Comparison of ENCODE assay signal across 27 mouse cellular contexts in the genomic region with DNA sequence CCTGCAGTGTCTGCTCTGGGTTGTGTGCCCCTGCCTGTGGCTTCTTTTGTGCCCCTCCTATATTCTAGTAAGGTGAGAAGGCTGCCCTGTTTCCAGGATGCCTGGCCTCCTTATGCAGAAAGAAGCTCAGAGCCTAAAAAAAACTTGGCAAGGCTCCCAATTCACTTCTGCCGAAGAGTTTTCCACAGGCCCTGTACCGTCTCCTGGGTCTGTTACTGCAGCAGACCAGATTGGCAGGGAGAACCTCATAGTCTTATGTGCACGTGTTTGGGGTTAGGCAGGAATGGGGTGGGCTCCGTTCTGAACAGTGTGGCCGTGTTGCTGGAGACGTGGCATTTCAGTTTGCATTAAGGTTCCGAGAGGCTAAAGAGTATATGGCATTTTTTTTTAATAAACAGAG. TPM values are rescaled to one million over a fixed set of nuclear protein-coding genes. Genes with fewer than 3 reads are reported as not detected.
DNase-seq lines count a peak whose midpoint lies in the region; ATAC-seq lines count a peak whose summit lies in the region.
"Had no signal": no experiment of that assay in that cellular context is flagged by ENCODE, and none has a peak within 500 bp of the region (broad histone marks: within the 10 kb centered on the region; RNA-seq: fewer than 3 reads in every experiment).

No protein-coding gene starts in this region.

- no peaks in the 10 kb centered on the region for H3K36me3 ChIP-seq in embryonic facial prominence, embryonic 12.5 days
- H3K36me3 ChIP-seq in embryonic facial prominence, embryonic 10.5 days (replicated peaks) = no peaks in the 10 kb centered on the region
- H3K36me3 ChIP-seq in hindbrain, embryonic 10.5 days = no peaks in the 10 kb centered on the region
- H3K36me3 ChIP-seq in hindbrain, embryonic 12.5 days = no peaks in the 10 kb centered on the region
- H3K36me3 ChIP-seq: G1E; heart, embryonic 13.5 days; intestine, embryonic 15.5 days; kidney, embryonic 15.5 days; neural tube, embryonic 12.5 days had no signal

- H3K4me1 ChIP-seq in embryonic facial prominence, embryonic 12.5 days = peaks cover 29% of the 10 kb centered on the region
- peaks cover 10% of the 10 kb centered on the region for H3K4me1 ChIP-seq in embryonic facial prominence, embryonic 10.5 days
- peaks cover 14% of the 10 kb centered on the region for H3K4me1 ChIP-seq in hindbrain, embryonic 10.5 days (replicated peaks)
- H3K4me1 ChIP-seq in hindbrain, embryonic 12.5 days = 0 out of 2 replicates have a peak, but pooled peaks cover 9% of the 10 kb centered on the region
- H3K4me1 ChIP-seq: intestine, embryonic 15.5 days; kidney, embryonic 15.5 days had no signal

- DNase-seq in embryonic facial prominence, embryonic 10.5 days (ENCODE audit: low spot score) = no peak
- no peak for DNase-seq in hindbrain, embryonic 10.5 days (ENCODE audit: low spot score)
- DNase-seq in right cerebral cortex, adult 18-20 months = peak; percentile 3
- DNase-seq in right cerebral cortex, adult 2 months (ENCODE audit: low spot score in 2 of 2) = no peak
- DNase-seq in left cerebral cortex, adult 8-10 months (ENCODE audit: low spot score in 2 of 2) = no peak
- DNase-seq in cerebellum, postnatal 14 days = no peak
- DNase-seq: adrenal gland, postnatal 14 days; cerebellum, adult 11-12 months; cerebellum, postnatal 25 days; embryo, embryonic 11 days; heart, adult 11 months; lung, adult 2 months; lung, postnatal 36 days; spleen, adult 18-20 months had no signal

- no peaks in the 10 kb centered on the region for H3K27me3 ChIP-seq in embryonic facial prominence, embryonic 12.5 days
- no peaks in the 10 kb centered on the region for H3K27me3 ChIP-seq in embryonic facial prominence, embryonic 10.5 days (replicated peaks; ENCODE audit: low read depth, poor library complexity, severe bottlenecking)
- H3K27me3 ChIP-seq in hindbrain, embryonic 10.5 days (ENCODE audit: insufficient read depth, poor library complexity, severe bottlenecking) = no peaks in the 10 kb centered on the region
- no peaks in the 10 kb centered on the region for H3K27me3 ChIP-seq in hindbrain, embryonic 12.5 days
- H3K27me3 ChIP-seq: intestine, embryonic 15.5 days; kidney, embryonic 15.5 days; neural tube, embryonic 12.5 days had no signal

- no peak overlapping the region for H3K4me3 ChIP-seq in embryonic facial prominence, embryonic 12.5 days
- no peak overlapping the region for H3K4me3 ChIP-seq in embryonic facial prominence, embryonic 10.5 days
- no peak overlapping the region for H3K4me3 ChIP-seq in hindbrain, embryonic 10.5 days
- no peak overlapping the region for H3K4me3 ChIP-seq in hindbrain, embryonic 12.5 days
- H3K4me3 ChIP-seq: erythroblast, embryonic 14.5 days; heart, embryonic 13.5 days; intestine, embryonic 15.5 days; kidney, embryonic 15.5 days; neural tube, embryonic 12.5 days had no signal

- ATAC-seq in embryonic facial prominence, embryonic 12.5 days (ENCODE audit: insufficient number of reproducible peaks, insufficient read depth, low FRiP score, low TSS enrichment) = peak; percentile 72
- ATAC-seq in hindbrain, embryonic 12.5 days (ENCODE audit: low FRiP score) = no peak
- ATAC-seq: forebrain, embryonic 16.5 days; intestine, embryonic 15.5 days had no signal

- no peak overlapping the region for H3K9ac ChIP-seq in embryonic facial prominence, embryonic 12.5 days
- H3K9ac ChIP-seq in hindbrain, embryonic 12.5 days = no peak overlapping the region
- H3K9ac ChIP-seq: heart, embryonic 13.5 days; intestine, embryonic 15.5 days; kidney, embryonic 15.5 days; neural tube, embryonic 12.5 days had no signal

- WGBS in embryonic facial prominence, embryonic 12.5 days = 34% methylated on average over 7 of the region's 7 CpGs
- WGBS in embryonic facial prominence, embryonic 10.5 days = 79% methylated on average over 7 of the region's 7 CpGs
- 85% methylated on average over 7 of the region's 7 CpGs for WGBS in hindbrain, embryonic 10.5 days
- WGBS in hindbrain, embryonic 12.5 days = 62% methylated on average over 7 of the region's 7 CpGs

- peak overlapping the region; percentile 64 for H3K27ac ChIP-seq in embryonic facial prominence, embryonic 12.5 days
- no peak overlapping the region for H3K27ac ChIP-seq in embryonic facial prominence, embryonic 10.5 days (replicated peaks)
- 0 out of 2 replicates have a peak overlapping the region, but pooled peaks have one; percentile 24 for H3K27ac ChIP-seq in hindbrain, embryonic 10.5 days
- H3K27ac ChIP-seq in hindbrain, embryonic 12.5 days = no peak overlapping the region
- H3K27ac ChIP-seq: heart, embryonic 13.5 days; intestine, embryonic 15.5 days; kidney, embryonic 15.5 days; neural tube, embryonic 12.5 days had no signal

- no peak overlapping the region for H3K4me2 ChIP-seq in embryonic facial prominence, embryonic 12.5 days (replicated peaks)
- no peak overlapping the region for H3K4me2 ChIP-seq in hindbrain, embryonic 12.5 days (replicated peaks)
- H3K4me2 ChIP-seq: heart, embryonic 13.5 days; intestine, embryonic 15.5 days; kidney, embryonic 15.5 days; neural tube, embryonic 12.5 days had no signal

- no peaks in the 10 kb centered on the region for H3K9me3 ChIP-seq in embryonic facial prominence, embryonic 12.5 days
- no peaks in the 10 kb centered on the region for H3K9me3 ChIP-seq in embryonic facial prominence, embryonic 10.5 days
- H3K9me3 ChIP-seq in hindbrain, embryonic 10.5 days = no peaks in the 10 kb centered on the region
- H3K9me3 ChIP-seq in hindbrain, embryonic 12.5 days (replicated peaks) = no peaks in the 10 kb centered on the region
- H3K9me3 ChIP-seq: heart, embryonic 13.5 days; intestine, embryonic 15.5 days; kidney, embryonic 15.5 days; neural tube, embryonic 12.5 days had no signal

RNA-seq across cellular contexts. Expression of a gene that starts 23.0 kb away (rescaled TPM):
- polyA plus RNA-seq in embryonic facial prominence, embryonic 12.5 days (2016; fragmentation: Nextera tagmentation; extraction: Ambion mirVana) = 0.17 and 0.51 TPM in 2 replicates
- 0.20 TPM in 1 of 2 replicates, not detected in the other for polyA plus RNA-seq in embryonic facial prominence, embryonic 10.5 days (2016; fragmentation: Nextera tagmentation; extraction: Ambion mirVana)
- polyA plus RNA-seq in hindbrain, embryonic 10.5 days (2016; fragmentation: Nextera tagmentation; extraction: Ambion mirVana) = 0.25 and 1.4 TPM in 2 replicates
- polyA plus RNA-seq in hindbrain, embryonic 12.5 days (2016; fragmentation: Nextera tagmentation; extraction: Ambion mirVana) = 0.84 and 1.3 TPM in 2 replicates
- total RNA-seq in left cerebral cortex, adult 8-10 months (2022) = 1 to 10 TPM in 3 of 4 experiments, under 1 TPM in 1; 0.52 to 1.5 (median 1.2) TPM
- total RNA-seq: adrenal gland, postnatal 14 days; gastrocnemius, adult 8-10 months; hematopoietic stem cell, adult 5-6 weeks; liver, adult 2 months had no signal
- polyA plus RNA-seq: erythroblast, embryonic 14.5 days; G1E; large intestine, adult 2 months; liver, adult 2 months had no signal

RNA-seq across cellular contexts. Expression of a gene that starts 27.6 kb away (rescaled TPM):
- polyA plus RNA-seq in embryonic facial prominence, embryonic 12.5 days (2016; fragmentation: Nextera tagmentation; extraction: Ambion mirVana) = 42.7 and 45.3 TPM in 2 replicates
- 20.0 and 22.4 TPM in 2 replicates for polyA plus RNA-seq in embryonic facial prominence, embryonic 10.5 days (2016; fragmentation: Nextera tagmentation; extraction: Ambion mirVana)
- polyA plus RNA-seq in hindbrain, embryonic 10.5 days (2016; fragmentation: Nextera tagmentation; extraction: Ambion mirVana) = 19.2 and 22.3 TPM in 2 replicates
- polyA plus RNA-seq in hindbrain, embryonic 12.5 days (2016; fragmentation: Nextera tagmentation; extraction: Ambion mirVana) = 26.9 and 27.6 TPM in 2 replicates
- total RNA-seq in left cerebral cortex, adult 8-10 months (2022) = 1 to 10 TPM; 5.8 to 9.9 (median 7.0) TPM
- polyA plus RNA-seq: erythroblast, embryonic 14.5 days; G1E had no signal

Comparison
In these comparisons a context has a peak if more than half of its experiments do, and no peak if none do; other contexts are left out.
1. H3K27ac ChIP-seq: peak in embryonic facial prominence, embryonic 12.5 days (single experiment) and hindbrain, embryonic 10.5 days (single experiment); none in embryonic facial prominence, embryonic 10.5 days (single experiment) and hindbrain, embryonic 12.5 days (single experiment).